Mouse (Mus musculus) hindlimb bud, embryonic 11.5 days (tissue): ENCODE measurements around the gene Gps1.
"Not testable (repeated sequence)": the region's sequence is repeated elsewhere in the genome, so short reads cannot be mapped to it uniquely, and the experiment has no call there.

ENCODE experiments used
- DNase-seq: peaks from one replicate; pipeline ENCODE4 v3.0.0-alpha.2; 2012; ENCODE audit warnings: low read depth, low spot score; ENCODE audit errors: extremely low spot score

Gps1 gene

GRCm38 (mm10) chr11:120821076-120821922, 37.2 kb downstream of the Gps1 start:
- no peak for DNase-seq

DNA sequence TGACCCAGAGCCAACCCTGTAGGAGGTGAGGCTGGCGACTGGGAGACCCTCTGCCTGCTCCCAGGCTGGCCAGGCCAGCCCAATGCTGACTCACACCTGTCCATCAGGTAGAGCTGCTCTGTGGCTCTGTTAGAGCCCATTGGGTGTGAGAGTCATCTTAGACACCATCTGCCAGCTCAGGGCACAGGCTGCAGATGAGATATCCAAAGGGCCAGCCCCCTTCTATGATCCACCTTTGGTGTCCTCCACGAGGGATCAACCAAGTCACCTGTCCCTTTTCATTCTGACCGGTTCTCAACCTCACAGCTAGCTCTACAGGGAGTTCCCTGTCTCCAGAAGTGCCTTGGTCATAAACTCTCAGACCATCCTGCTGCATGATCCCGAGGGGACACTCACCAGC, 38.2 kb downstream of the Gps1 start:
- no peak for DNase-seq

DNA sequence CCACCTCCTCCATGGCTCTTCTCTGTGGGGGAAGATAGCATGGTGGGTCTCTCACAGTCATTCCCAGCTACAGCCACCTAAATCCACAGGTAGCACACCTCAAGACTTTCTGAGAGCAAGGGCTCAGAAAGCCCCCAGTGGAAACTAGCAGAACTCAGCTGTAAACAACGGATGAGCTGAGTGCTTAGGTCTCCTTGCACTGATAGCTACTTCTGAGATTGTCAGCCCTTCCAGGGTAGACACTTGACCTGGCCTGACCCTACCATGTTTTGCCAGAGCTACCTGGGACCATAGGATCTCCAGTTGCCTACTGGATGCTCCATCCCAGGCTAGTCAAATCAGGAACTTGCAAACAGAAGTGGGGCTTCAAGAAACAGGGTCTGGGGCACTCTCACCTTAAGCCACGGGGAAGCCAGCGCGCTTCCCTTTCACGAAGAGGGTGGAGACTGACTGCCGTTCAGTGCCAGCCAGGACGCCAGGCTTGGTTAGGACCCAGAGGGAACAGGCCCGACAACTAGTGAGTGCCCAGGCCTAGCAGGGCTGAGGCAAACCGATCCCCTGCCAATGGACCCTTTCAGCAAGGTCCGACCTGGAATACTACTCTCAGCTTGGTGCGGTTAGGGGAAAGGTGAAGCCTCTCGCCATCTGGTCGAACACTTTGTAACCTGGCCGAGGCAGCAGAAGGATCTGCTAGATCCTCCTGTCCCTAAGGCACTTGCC, 38.9 kb downstream of the Gps1 start:
- DNase-seq = no peak

DNA sequence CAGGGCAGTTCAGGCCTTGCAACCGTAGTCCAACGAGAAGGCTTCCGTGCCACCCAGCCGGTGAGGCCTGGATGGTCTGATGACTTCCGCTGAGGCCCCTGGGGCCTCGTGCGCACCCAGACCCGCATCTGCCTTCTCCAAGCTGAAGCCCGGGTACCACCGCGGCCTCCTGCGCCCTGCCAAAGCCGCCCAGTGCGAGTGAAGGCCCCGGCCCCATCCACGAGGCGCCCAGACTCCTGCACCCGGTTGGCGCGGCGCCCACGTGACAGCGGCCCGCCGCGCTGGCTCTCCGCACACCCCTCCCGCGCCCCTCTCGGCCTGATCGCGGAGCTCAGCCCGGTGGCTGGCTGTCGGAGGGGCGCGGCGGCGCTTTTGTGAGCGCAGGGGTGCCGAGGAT, 39.5 kb downstream of the Gps1 start:
- no peak for DNase-seq

GRCm38 (mm10) chr11:120823956-120824786, 40.1 kb downstream of the Gps1 start, which contains the start of gene Fasn:
Gene Fasn (minus strand): TSS chr11:120824547.
- peak; percentile 75 for DNase-seq

GRCm38 (mm10) chr11:120824787-120825288, 40.8 kb downstream of the Gps1 start:
- peak; percentile 52 for DNase-seq

DNA sequence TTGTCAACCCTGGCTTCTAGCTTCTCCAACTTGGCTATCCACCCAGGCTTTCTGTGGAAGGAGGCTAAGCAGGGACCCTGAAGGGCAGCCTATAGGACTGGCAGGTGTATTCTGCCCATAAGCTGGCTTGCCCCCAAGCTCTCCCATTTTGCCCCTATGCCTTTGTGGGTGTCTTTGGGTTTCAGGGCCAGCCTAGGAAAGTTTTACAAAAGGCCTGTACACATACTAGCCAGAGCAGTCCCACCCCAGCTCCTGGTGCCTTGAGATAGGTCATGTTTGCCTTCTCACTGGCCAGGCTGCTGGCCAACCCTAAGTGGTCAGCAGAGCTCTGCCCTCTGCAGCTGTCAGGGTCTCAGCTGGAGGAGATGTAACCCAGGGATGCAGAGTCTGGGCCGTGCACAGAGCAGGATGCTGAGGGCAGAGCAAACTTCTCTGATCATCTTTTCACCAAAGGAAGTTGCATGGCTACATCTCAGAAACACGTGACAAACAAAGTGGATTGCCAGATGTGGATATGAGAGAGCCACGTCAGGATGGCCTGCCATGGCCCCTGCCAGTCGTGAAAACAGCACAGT, 41.3 kb downstream of the Gps1 start:
- DNase-seq = no peak

DNA sequence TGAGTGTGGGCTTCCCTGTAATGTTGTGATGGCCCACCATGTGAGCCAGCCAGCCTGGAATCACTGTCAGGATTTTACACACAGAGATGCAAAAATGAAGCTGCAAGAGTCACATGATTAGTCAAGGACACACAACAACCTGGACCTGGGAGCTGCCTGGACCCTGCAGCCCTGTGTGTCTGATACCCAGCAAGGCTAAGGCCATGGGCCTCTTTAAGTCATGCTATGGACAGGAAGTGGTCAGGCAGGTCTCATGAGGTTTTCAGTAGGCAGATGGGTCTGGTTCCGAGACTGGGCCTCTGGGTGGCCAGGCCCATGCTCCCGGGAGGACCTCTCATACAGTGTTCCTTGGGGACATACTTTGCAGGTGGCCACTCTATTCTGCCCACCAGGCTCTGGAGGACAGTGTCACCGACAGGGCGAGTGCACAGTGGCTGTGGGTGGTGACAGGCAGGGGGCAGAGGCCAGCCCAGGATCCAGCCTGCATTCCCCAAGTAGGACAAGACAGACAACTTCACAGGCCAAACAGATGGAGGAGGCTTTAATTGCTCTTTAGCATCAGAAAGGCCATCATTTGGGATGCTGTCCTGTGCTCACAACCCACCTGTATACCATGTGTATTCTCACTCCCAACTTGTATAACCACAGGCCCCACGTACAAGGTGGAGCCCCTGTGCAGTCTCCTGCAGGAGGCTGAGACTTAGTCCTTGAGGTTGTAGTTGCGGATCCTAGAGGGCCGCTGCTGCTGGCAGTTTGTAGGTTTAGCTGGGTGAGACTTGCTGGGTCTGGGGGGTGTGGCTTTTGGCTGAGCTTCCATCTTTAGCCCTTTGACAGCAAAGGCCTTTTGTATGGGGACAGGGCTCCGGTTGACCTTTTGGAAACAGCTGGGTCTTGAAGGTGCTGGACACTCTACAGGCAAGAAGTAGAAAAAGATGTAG, 42.2 kb downstream of the Gps1 start:
- DNase-seq = no peak

GRCm38 (mm10) chr11:120828416-120828815, 44.3 kb downstream of the Gps1 start:
- DNase-seq = no peak

GRCm38 (mm10) chr11:120829757-120830532, 45.9 kb downstream of the Gps1 start:
- DNase-seq = no peak

- no peak for DNase-seq
Observed at GRCm38 (mm10) chr11:120830686-120831085, 46.6 kb downstream of the Gps1 start.

DNA sequence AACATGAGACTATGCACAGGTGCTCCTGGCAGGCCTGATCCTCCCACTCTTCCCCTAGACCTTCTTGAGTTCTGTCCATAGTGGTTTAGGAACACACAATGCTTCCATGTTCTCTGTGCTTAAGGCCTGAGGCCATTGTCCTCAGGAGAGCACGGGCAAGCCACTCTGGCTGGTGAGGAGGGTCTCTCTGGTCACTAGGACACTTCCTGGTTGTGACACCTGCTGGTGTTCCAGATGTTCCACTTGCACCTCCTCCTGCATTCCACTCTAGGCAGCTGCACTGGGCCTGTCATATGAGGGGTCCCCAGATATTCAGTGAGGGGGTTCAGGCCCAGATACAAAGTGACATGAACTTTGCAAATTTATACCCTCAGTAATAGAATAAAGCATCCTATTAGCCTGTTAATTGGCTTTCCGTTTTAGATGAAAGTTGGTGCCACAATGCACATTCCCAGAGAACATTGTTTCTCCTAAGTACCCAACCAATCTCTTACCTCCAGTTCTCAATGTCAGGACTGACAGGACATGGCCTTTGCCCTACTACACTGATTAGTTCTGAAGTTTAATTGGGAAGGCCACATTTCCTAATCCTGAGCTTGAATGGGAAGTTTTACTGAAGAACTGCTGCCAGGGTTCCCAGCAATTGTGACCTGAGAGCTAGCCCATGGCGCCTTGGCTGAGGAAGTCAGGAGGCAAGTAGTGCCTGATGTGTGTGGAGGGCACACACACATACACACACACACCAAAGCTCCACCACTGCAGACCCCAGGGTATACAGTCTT, 47.8 kb downstream of the Gps1 start:
- no peak for DNase-seq

DNA sequence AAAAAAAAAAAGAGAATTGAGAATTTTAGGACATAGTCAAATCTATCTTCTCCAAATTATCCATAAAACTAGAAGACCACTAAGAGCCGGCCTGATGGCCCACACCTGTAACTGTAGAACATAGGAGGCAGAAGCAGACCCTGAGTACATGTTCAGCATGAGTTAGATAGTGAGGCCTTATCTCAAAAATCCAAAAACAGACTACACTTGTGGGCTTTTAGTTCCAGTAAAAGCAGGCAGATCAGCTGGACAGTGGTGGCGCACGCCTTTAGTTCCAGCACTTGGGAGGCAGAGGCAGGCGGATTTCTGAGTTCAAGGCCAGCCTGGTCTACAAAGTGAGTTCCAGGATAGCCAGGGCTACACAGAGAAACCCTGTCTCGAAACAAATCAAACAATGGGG, 48.9 kb downstream of the Gps1 start:
- not testable (repeated sequence) for DNase-seq

GRCm38 (mm10) chr11:120833555-120834280, 49.6 kb downstream of the Gps1 start:
- no peak for DNase-seq
